Mouse (Mus musculus) small intestine, adult 2 months (tissue): ENCODE data around the gene St6galnac3.

Experiments used
- CTCF ChIP-seq: fragments of 200-500 bp; IDR thresholded peaks from 2 replicates; pipeline ENCODE4 v1.5.1; 2012; ENCODE audit warnings: low read depth, mild to moderate bottlenecking, control low read depth, inconsistent platforms, low read length, moderate library complexity, mixed read lengths; ENCODE audit not compliant: insufficient replicate concordance, insufficient read length; ENCODE audit errors: extremely low read depth
- POLR2A ChIP-seq: fragments of 200-500 bp; IDR thresholded peaks from 2 replicates; pipeline ENCODE4 v1.6.1; 2012; ENCODE audit warnings: low read depth, mild to moderate bottlenecking, control low read depth, inconsistent platforms, low read length, moderate library complexity

- TF ChIP-seq CTCF (no peak), POLR2A (no peak)
Observed at GRCm38 (mm10) chr3:153577286-153577685, 147.7 kb downstream of the St6galnac3 start.
